Mouse (Mus musculus) gastrocnemius, postnatal 10 days (tissue): ENCODE measurements at regions not wholly inside any gene's neighbourhood (a gene's known extent, or its start where the extent isn't known, plus 50 kb on each side); places are given as distances from the start of the nearest gene placed in this dataset.

Source experiments
- DNase-seq: peaks from one replicate; pipeline ENCODE4 v3.0.0; 2021; ENCODE audit warnings: mixed read lengths

DNA sequence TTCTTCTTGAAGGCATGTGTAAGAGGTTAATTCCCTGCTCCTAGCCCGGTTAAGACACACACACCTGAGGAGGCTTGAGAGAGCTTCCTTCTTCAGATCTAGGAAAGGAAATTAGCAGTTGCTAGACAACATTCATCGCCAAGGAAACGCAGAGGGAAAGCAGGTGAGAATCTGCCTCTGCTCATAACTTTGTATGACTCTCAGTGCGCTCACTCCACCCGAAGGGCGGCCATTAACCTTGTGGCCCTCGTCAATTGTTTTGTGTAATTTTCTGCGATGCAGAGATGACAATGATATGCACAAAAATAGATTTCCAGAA is 105.3 kb upstream of the Sgk1 start:
- no peak for DNase-seq

DNA sequence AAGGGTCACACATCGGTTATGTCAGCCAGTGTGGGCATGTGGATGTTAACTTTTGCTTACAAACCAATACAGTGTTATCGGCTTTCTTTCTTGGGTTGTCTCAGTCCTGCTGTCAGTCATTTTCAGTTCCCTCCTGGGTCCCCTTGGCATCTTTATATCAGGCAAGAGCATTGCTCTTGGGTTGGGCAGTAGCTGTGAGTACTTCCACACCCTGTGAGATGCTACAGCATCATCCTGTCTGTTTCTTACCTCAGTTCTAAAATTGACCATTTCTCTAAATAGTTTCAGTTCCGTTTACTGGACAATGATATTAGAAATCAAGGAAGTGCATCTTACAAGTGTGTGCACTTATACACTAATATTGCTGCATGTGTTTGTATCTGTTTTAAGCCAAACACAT is 104.9 kb upstream of the Sgk1 start:
- DNase-seq = no peak

DNA sequence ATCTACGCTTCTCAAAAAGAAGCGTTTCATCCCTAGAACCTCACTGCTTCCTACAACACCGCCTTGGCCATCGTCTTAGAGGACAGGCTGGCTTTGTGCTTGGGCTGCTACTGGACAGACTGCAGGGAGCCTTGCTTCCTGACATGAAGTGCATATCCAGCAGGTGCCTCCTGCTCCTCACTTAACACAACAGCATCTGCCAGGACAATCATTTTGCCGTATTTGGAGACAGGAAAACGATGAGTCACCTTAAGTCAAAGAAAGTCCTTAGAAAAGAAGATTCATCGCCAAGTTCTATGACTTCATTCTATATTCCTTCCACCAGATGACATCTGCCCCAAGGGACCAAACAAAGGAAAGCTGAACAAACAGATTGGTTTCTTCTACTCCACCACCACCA is 98.5 kb upstream of the Sgk1 start:
- DNase-seq = no peak

DNA sequence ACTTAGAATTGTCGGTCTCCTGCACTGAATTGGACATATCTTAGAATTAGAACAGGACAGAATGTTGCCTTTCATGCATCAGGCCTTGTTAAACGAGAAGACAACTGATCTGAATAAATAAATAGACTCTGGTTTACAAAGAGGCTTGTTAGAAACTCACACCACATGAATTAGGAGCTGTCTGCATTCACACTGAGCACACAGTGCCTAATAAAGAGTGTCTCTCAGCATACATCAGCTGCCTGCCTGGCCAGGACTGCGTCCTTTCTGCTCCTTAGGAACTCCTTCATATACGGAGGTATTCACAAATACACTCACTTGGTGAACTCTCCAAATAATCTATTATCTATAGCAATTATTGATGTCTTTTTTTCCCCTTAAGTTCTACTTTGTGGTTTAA is 96.9 kb upstream of the Sgk1 start:
- DNase-seq = no peak

DNA sequence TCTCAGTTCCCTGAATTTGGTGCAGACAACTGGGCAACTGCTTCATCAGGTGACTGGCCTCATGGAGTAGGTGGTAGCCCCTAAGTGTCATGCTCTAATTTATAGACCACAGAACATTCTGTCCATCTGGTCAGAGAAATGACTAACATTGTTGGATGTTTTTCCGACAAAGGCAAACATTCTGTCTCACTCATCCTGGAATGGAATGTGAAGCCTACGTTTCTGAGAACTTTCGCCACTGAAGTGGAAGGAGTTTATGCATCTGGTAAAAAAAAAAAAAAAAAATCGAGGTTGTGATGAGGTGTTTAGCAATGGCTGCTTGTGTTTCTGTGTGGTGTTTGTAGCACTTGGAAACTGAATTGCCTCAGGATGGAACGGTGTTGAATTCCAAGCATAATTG is 96.2 kb upstream of the Sgk1 start:
- no peak for DNase-seq

DNA sequence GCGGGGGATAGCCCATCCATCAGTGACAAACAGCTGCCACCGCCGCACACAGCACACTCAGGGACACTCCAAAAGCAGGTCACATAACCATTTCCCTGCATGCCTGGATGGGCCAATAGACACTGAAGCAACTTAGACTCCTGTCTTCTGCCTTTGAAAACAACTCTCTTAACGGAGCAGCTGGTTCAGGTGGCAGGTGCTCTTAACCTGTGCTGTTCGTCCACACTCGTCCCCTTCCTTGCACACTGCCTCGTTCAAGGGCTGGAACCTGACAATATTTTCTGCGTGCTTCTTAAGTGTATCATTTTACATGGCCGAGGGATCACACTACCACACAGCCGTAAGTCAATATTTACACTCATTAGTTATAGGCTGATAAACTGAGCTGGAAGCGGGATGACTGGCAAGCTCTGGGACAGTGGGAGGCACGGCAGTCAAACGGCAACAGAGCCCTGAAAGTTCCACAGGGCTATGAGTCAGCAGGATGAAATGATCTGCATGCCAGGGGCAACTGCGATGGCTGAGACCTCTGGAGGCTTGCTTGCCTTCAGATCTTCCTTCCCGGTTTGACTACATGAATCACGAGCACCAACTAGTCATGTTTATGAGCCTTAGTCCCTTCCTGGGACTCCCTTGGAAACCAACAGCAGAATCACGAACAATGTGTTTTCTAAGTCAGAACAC is 92.0 kb upstream of the Sgk1 start:
- no peak for DNase-seq

DNA sequence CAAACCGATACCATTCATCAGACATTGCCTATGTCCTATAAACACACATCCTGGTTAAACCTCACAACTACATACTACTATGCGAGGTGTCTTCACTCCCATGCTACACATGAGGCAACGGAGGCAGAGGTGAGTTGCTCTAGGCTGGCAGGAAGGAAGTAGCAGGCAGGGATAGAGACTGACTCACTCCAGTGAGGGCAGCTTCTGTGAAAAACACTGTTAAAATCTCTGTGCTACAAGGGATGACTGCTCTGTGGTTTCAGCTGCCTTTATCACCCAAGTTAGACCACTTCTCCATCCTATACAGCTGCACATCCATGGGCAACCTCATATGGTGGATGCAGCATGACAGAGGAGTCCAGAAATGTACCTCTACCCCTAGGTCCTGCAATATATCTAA is 91.0 kb upstream of the Sgk1 start:
- DNase-seq = no peak

DNA sequence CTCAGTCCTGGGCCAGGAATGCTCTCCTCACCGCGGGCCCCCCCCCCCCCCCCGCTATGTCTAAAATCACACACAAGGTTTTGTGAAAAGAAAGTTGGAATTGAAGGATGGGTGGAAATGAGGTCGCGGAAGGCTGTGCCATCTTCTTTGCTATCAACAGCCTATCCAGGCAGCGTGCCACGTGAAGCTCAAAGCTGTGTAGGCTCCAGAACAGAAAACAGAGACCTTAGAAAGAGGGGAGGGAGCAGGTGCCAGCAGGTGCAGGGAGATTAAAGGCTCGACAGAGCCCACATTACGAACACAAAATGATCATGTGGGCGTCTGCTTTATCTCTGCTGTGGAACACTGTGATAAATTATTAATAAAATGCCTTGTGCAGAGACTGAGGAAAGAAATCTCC is 89.6 kb upstream of the Sgk1 start:
- no peak for DNase-seq

DNA sequence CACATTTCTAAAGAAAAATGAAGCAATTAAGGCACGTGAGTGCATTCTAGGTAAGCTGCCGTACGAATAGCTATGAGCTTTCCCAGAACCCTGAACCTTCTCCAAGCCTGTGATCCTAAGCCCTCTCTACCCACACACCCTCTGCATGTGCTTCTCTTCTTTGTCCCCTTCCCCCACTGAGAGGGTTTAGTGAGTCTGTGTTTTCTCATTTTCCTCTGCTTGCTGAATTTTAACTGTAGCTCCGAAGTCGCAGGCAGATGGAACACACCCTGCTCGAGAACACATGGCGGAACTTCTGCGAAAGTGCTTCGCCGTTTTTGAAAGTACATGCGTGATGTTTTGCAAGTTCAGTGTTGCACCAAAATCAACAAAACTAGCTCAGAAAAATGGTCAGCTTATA is 88.3 kb upstream of the Sgk1 start:
- DNase-seq = no peak

DNA sequence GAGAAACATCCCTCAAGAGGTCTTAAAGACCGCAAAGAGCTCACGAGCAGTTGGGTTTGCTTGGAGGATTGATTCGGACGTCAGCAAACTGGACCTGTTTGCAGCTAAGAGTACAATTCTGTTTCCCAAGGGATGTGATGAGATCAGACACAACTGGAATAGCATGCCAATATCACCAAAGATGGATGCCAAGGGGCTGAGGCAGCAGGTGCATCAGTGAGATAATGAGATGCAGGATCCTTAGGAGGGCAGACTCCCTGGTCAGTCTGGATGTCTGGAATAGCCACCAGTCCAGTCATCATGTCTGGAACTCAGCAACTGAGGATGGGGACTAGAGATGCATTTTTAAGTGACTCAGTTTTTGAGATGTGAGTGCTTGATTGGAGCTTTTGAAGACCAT is 85.6 kb upstream of the Sgk1 start:
- DNase-seq = no peak

DNA sequence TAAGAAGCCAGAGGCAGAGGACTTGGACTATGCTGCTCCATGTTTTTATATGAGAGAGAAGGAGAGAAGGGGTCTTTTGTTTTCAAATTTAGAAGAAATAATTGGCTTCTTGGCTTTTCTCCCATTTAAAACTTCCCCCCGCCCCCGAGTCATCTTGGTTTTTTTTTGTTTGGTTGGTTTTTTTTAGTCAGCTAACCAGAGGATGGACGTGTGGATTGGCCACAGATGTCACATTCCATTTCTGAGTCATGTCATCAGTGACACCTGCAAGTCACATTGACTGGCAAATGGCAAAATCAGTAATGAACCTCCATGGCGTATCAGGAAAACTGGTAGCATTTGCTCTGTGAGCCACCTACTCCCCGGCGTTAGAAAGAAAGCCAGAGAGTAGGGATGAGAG is 83.9 kb upstream of the Sgk1 start:
- no peak for DNase-seq

DNA sequence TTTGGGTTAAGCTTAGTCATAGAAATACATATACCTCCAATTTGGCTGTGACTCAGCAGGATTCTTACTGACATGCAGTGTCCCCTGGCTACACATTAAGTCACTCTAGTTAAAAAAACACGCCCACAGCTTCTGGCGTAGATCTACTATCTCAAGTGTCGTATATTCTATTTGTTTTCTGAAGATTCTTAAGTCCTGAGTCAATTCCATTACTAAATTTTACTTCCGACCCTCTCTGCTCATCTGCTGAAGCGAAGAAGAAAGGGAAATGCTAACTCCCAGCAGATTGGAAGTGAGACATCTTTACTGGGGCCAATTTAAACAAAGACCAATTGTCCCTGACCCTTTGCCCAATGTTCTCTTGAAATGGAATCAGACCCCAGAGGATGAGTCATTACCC is 80.4 kb upstream of the Sgk1 start:
- DNase-seq = no peak

DNA sequence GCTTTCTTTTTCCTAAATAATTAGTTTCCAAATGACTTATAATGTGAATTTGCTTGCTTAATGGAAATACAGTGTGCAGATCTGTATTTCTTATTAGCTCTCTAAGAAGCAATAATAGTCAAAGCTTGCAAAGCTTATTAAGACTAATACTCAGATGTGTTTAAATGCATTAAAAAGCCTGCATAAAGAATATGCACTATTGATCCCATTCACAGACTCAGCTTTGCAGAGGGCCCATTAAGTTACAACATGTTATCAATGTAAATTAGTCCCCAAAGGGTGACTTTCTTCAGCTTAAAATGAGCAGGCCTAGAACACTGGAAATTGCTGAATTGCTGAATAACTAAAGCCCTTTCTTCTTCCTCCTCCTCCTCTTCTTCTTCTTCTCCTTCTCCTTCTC is 78.8 kb upstream of the Sgk1 start:
- DNase-seq = no peak

DNA sequence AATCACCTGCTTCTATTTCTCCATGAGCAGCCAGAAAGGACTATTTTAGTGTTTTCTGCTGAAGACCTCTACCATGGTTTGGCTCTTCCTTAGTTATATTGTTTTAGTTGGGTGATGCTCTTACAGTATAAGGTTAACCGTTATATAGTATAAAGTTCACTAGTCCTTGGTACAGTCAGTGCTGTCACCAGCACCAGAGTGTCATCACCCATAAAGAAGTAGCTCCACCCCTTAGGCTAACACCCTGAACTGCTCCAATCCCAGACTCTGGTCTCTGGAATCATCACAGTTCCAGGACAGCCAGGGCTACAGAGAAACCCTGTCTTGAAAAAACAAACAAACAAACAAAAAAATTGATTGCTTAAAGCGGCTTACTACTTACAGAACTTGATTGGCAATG is 77.2 kb upstream of the Sgk1 start:
- DNase-seq = no peak

DNA sequence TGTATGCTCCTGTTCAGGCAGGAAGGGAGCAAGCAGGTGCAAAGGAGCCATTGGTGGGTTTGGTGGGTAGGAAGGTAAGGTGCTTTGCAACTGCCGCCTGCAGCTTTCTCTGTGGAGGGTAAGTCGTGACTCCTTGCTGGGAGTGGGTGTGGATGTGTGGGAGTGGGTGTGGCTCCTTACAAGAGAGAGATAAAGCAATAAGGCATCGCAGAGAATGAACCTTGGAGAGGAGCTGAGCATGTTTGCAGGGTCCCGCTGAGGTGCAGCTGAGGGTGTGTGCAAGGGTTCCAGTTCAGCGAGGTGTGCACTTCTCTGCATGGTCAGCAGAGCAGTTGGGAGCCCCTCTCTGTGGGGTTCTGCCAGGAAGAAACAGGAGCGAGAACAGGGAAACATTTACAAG is 76.4 kb upstream of the Sgk1 start:
- no peak for DNase-seq

DNA sequence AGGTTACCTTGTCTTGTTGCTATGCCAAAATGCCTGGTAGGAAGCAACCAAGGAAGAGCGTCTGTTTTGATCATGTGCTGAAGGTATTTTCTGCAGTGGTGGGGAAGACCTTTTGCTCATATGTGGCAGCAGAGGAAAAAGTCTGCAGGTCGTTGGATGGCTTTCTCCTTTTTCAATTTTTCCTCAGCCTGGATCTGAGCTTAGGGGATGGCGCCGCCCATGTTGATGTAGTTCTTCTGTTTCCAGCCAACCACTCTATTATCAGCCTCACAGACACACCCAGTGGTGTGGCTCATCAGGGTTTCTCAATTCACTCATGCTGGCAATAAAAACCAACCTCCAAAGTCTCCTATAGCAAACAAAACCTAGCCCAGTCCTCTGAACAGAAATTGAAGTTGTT is 75.3 kb upstream of the Sgk1 start:
- DNase-seq = no peak

DNA sequence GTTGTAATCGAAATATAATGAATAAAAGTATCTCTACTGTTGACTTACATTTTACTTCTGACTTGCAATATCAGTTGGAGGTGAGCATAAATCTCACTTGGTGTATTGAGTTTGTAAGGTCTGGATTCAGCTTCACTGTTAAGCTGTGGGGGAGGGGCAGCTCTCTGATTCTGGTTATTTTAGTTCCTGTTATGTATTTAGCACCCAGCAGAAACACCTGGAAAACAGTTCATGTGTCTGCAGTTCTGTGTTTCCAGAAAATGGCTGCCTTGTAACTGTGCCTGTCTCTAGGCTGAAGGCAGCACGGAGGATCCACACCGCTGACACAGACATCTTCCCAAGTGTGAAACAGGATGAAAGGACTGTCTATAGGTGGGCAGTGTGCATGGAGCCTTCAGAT is 62.3 kb upstream of the Sgk1 start:
- DNase-seq = no peak

DNA sequence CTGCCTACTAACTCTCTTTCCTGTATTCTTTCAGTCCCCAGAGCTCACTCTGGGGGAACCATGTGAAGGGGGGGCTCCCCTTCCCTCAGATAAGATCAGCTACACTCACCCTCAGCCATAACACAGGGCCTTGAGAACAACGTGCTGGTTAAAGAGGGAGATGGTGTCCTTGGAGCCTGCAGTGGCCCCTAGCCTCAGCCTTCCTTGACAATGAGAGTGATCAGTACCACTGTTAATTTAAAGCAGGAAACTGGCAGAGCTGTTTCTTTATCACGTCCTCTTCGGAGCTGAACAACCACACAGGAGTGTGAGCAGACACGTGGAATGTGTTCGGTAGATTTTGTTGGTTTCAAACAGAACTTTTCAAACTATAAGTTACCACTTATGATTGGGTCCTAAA is 60.6 kb upstream of the Sgk1 start:
- no peak for DNase-seq

DNA sequence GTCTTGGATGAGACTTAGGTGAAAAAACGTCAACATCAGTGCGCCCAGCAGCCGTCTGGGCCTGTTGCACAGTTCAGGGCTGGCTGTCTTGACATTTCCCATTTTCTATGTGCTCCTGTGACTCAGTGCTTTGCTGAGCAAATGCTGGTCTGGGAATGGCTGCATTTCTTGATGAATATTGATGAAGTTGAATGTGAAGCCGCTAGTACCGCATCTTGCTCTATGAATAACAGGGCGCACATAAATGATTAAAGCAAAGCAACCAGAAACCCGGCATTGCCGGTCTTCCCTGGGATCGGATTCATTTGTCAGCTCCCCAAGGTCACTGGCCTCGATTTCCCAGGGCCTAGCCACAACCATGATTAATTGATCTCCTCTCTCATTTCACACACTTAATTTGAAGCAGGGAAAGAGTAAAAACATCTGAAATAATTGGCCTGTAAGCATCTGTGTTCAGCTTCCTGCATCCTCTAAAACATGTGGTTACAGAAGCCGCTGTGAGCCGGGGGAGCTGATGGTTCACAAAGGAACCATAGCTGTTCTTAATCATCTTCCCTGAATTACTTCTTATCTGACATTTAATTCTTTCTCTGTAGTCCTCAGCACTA is 57.5 kb upstream of the Sgk1 start:
- DNase-seq = no peak

DNA sequence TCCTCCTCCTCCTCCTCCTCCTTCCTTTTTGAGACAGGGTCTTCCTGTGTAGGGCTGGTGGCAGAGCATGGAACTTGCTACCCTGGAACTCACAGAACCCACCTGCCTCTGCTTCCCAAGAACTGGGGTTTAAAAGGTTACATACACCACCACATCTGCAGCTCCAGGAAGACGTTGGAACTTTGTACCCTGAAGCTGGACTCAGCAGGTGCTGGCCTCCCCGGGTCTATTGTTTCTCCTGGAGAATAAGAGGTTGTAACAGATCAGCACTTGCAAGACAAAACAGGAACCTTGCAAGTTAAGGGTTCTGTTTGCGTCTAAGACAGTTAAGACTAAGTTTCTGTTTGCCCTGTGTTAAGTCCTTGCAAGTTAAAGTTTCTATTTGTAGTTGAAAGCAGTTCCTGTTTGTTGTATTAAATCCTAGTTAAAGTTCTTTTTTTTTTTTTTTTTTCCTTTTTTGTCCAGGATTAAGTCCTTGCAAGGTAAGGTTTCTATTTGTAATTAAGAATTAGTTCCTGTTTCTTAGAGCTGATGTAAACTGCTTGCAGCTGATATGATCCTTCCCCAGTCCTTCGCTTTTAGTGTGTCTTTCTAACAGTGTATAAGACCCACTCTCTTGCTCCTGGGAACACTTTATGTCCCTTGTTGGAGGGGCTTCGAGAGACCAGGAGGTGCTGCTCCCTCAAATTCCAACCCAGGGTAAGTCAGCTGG is 55.0 kb upstream of the Sgk1 start:
- no peak for DNase-seq

DNA sequence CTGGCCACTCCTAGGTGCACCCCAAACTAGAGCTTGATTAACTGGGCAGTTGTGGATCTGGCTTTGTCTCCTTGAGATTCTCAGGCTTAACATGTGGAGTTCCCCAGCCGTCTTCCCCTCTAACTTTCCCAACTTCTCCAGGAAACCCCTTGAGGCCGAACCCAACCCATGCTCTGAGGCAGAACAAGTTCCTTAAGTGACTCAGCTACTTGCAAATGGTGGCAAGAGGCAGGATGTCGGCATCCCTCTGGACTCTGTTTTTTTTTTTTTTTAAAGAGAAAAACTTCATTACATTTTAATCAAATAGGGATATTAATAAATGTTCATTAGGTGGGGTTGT is 54.5 kb upstream of the Sgk1 start:
- no peak for DNase-seq

DNA sequence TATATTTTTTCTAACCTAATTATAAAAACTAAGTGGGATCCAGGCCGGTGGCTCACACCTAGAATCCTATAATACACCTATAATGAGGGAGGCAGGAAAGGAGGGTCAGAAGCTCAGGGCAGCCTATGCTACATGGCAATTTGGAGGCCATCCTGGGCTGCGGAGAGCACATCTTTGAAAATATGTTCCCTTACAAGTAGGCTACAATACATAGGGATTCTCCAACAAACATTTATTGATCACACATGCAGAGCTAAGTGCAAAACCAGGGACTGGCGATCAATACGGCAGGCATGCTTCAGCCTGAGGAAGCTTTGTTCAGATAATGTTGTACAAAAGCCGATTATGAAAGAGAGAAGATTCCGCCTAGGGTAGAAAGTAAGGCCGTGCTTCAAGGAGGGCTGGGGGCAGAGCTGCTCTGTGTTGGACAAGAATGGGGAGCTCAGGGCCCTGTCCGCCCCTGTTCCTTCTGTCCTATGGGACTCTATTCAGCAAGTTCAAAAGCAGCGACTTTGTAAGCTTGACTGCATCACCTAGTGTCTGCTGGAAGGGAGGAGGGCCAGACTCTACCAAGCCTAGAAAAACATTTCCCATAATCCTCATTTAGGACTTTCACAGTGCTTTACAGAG is 53.4 kb upstream of the Sgk1 start:
- no peak for DNase-seq

DNA sequence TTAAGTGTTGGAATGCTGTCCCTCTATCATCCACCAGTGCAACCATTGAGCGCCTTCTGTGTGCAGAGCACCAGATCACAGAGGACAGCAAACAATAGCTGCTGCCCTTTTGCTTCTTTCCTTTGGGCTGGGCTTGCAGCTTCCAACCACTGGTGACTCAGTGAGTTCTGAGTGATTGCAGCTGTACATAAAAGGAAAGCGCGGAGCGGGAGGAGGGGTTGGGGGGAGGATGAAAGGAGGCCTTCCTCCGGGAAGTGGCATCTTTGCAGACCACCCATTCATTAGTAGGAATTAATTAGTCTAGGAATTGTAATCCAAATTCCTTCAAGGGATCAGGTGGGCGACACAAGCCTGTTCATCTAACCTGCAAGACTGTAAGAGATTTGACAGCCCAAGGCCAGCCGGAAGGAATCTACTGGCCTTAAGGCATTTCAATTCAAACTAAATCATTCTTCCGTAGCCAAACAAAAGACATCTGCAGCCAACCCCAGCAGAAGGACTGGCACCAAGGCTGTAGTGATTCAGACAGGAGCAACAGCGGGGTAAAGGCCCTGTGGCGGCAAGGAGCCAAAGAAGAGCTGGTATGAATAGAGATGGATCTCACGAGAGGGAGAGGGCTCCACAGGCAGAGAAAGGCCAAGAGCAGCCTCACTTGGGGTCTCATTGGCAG is 52.8 kb upstream of the Sgk1 start:
- no peak for DNase-seq
